Mouse (Mus musculus): ENCODE measurements around the gene Lad1. TPM values are rescaled to one million over a fixed set of nuclear protein-coding genes. Genes with fewer than 3 reads are reported as not detected.

Gene Lad1
- polyA plus RNA-seq, 1 experiment: 281 TPM

GRCm38 (mm10) chr1:135840675-135841395 lies 22.4 kb downstream of the Lad1 start:
- no peak for DNase-seq (ENCODE audit: low read depth, low spot score)
- WGBS: 71% methylated on average over 15 of the region's 15 CpGs

DNA sequence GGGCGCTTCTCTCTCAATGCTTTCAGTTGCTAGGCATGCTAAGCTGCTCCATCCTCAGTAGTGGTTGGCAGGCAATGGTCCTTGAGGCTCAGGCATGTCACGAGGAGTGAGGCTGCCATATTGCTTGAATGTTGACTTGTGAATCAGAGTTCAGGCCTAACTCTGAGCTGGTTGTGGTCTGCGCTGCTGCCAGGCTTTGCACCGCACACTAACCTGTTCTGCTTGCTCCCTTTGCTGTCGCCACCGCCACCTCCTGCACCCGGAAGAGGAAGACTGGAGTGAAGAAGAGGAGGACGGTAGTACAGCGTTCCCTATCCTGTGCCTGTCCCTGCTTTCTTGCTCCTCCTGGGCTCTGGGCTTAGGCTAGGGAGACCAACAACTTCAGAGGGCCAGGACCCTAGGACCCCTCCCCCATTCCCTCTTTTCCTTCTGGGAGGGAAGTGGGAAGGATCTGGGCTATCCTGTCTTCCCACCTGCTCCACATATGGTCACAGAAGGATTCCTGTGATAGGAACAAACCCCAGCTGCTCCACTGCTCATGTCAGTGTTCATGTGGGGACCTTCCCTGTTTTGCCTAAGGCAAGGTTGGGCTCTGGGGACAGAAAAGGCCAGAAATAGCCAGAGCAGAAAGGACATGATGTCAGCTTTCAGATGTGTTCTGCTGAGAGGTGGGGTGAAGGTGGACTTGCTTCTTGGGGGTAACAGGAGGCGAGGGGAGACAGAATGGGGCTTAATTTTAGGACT lies 25.3 kb downstream of the Lad1 start:
- no peak for DNase-seq (ENCODE audit: low read depth, low spot score)
- WGBS: 90% methylated on average over 10 of the region's 10 CpGs

GRCm38 (mm10) chr1:135844481-135844880 lies 26.1 kb downstream of the Lad1 start:
- 75% methylated on average over 6 of the region's 6 CpGs for WGBS
- DNase-seq (ENCODE audit: low read depth, low spot score): no peak

GRCm38 (mm10) chr1:135846632-135847031 lies 28.2 kb downstream of the Lad1 start:
- 89% methylated on average over 5 of the region's 5 CpGs for WGBS
- DNase-seq (ENCODE audit: low read depth, low spot score): no peak

DNA sequence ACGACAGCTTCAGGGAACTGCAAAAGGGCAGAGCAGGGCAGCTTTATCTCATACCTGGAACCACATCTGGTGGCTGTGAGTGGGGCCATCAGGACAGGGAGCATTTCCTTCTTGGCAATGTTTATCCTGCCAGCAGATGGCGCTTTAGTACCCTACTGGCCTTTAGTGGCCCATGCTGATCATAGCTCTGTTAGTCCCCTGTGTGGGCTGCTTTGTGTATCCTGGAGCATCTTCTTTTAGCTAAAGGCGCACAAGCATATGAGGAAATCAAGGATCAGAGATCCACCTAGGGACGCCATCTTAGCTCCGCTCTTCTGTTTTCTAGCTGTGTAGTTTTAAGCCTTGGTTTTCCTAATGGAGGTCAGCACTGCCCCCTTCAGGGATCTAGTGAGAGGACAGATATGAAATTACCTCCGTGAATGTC lies 28.8 kb downstream of the Lad1 start:
- WGBS: 21% methylated on average over 6 of the region's 6 CpGs
- peak; percentile 64 for DNase-seq (ENCODE audit: low read depth, low spot score)

DNA sequence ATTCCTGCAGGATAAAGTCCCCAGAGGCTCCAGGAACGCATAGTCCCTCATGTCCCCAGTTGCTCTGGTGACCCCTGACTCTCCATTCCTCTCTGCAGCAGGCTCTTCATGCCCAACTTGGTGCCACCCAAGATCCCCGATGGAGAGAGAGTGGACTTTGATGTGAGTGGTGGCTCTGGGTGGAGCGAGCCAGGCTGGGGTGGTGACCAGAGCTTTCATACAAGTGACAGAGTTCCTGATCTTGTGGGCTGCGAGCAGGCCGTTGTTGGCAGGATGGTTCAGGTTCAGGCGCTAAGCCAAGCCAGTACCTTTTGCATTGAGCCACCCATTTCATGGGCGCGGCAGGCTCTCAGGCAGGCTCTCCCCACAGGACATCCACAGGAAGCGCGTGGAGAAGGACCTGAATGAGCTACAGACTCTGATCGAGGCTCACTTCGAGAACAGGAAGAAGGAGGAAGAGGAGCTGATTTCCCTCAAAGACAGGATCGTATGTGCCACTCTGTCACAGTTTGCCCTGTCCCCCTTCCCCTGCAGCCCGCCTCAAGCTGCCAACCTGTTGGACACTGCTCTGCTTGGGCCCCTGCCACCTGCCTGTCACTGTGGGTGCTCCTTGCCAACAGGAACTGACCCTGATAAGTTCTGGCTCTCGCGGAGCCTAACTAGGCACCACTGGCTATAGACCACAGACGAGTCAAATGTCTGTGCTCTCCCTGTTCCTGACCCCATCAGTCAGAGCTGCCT lies 29.4 kb downstream of the Lad1 start:
- 31% methylated on average over 17 of the region's 17 CpGs for WGBS
- DNase-seq (ENCODE audit: low read depth, low spot score): no peak

DNA sequence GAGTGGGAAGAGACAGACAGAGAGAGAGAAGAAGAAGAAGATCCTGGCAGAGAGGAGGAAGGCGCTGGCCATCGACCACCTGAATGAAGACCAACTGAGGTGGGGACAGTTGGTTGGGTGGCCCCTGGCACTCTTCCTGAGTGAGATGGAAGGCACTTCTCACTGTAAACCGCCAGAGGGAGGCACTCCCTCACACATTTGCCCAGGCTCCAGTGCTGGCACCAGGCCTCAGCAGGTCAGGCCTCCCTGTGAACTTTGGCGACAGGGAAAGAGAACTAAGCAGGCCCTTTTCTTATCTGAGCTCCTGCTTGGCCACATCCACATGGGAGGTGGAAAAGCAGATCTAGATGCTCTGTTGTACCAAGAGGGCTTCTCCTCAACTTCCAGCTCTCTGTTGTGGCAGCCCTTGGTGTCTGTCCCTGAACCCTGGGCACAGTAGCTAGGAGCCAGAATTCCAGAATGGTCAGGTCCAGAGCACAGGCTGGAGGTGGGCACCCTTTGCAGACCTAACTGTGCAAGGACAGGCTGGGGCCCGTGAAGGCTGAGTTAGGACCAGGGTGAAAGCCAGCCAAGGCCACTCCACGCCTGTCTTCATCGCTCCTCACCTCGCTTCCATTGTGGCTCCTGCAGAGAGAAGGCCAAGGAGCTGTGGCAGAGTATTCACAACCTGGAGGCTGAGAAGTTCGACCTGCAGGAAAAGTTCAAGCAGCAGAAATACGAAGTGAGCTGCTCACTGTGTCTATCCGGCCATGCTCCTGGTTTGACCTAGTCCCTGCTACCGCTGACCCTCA lies 32.5 kb downstream of the Lad1 start:
- 69% methylated on average over 12 of the region's 12 CpGs for WGBS
- no peak for DNase-seq (ENCODE audit: low read depth, low spot score)

GRCm38 (mm10) chr1:135852044-135852756 lies 33.8 kb downstream of the Lad1 start:
- DNase-seq (ENCODE audit: low read depth, low spot score): no peak
- WGBS: 44% methylated on average over 13 of the region's 13 CpGs

GRCm38 (mm10) chr1:135853200-135853599 lies 34.8 kb downstream of the Lad1 start:
- WGBS: 65% methylated on average over 4 of the region's 4 CpGs
- no peak for DNase-seq (ENCODE audit: low read depth, low spot score)

GRCm38 (mm10) chr1:135854591-135855343 lies 36.4 kb downstream of the Lad1 start:
- DNase-seq (ENCODE audit: low read depth, low spot score): no peak
- 87% methylated on average over 6 of the region's 6 CpGs for WGBS

DNA sequence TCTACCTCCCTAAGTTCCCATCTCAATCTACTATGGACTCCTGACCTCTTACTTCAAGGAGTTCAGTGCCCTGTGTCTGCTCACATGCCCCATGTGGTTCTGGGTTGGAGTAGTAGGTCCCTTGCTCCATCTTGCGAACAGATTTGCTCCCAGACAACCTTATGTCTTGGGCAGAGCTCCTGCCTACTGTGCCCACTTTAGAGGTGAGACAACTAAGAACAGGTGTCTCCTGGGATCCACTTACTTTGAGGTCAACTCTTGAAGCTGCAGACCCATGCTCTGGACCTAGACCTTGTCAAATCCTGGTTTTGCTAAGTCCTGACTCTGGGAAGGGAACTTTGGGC lies 36.9 kb downstream of the Lad1 start:
- DNase-seq (ENCODE audit: low read depth, low spot score): no peak
- WGBS: 89% methylated on average over 1 of the region's 1 CpGs

GRCm38 (mm10) chr1:135856070-135856469 lies 37.7 kb downstream of the Lad1 start:
- no peak for DNase-seq (ENCODE audit: low read depth, low spot score)
- 76% methylated on average over 4 of the region's 4 CpGs for WGBS

DNA sequence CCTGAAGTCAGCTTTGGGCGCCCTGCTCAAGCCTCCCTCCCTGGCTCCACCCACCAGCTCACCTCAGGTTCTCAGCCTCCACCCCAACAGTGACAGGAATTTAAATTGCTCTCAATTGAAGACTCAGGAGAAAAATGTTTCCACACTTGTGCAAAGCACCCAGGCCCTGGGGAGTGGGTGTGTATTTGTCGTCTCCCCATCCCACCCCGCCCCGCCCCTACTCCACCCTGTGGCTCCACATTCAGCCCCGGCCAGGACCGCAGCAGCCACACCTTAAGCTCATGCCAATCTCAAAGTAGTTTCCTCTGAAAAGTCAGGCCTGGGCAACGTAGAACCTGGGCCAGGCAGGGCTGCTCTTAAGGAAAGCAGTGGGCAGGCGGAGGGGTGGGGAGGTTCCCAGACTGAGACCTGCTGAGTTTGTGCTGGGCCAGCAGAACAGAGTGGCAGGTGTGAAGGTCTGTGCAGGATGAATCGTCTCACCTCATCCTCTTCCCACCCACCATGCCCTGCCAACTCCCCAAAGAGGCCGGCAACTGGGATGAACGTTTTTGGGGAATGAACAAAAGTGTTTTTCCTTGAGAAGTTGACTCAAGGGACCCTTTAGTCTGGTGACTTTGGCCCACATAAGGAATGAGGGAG lies 38.9 kb downstream of the Lad1 start:
- DNase-seq (ENCODE audit: low read depth, low spot score): no peak
- 39% methylated on average over 11 of the region's 11 CpGs for WGBS

- 86% methylated on average over 7 of the region's 7 CpGs for WGBS
- DNase-seq (ENCODE audit: low read depth, low spot score): no peak
These were observed 40.1 kb downstream of the Lad1 start for GRCm38 (mm10) chr1:135858533-135858932.

- WGBS: 82% methylated on average over 5 of the region's 5 CpGs
- no peak for DNase-seq (ENCODE audit: low read depth, low spot score)
These were observed 42.7 kb downstream of the Lad1 start for GRCm38 (mm10) chr1:135861091-135861490.

DNA sequence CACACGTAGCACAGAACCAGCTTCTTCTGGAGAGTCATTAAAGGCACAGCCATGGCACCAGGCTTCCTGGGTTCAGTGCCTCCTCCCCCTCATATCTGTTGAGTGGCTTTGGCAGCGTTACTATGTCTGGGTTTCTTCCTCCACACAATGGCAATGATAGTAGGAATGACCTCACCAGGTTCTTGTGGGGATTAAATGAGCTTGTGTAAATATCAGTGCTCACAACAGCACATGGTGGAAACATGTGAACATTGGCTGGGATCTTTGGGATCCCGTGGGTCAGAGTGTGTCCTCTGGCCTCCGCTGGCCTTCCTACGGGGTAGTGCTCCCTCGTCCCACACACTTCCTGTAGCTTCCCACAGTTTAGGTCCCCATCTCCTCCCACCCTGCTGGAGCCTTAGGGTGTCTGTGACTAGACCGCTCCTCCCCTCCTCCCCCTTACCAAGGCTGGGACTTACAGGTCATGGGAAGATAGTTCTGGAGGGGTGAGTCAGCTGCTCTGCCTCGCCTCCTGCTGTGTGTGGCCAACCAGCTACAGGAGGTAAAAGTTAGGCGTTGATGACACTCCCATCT lies 43.7 kb downstream of the Lad1 start:
- no peak for DNase-seq (ENCODE audit: low read depth, low spot score)
- 36% methylated on average over 9 of the region's 9 CpGs for WGBS

DNA sequence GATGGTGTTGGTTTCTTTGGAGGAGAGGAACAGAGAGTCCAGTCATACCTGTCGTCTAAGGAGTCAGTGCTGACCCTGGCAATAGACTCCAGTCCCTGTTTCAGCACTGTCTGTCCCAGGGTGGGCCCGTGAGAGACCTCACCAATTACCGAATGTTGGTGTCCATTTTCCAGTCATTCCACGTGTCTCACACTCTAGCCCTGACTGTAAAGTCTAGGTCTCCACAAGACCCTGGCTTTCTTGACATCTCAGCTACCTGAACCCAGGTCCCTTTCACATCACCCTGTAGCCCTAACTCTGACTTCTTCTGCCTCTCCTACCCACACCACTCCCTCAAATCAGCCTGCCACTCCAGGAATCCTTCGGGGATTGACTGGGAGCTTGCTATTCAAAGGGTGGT lies 44.2 kb downstream of the Lad1 start:
- 74% methylated on average over 5 of the region's 5 CpGs for WGBS

More for the DNA sequence above, 44.2 kb downstream of the Lad1 start:
- no peak for DNase-seq (ENCODE audit: low read depth, low spot score)
